Mouse (Mus musculus) CD4-positive helper T cell, adult 2 months (primary cell): ENCODE data around the gene Fam163a.
A peak's percentile ranks its signal among the peaks of the same experiment; 100 is the strongest.

Experiments
- DNase-seq: peaks from one replicate; pipeline ENCODE4 v3.0.0-alpha.2; 2012; ENCODE audit warnings: low read depth, missing footprints, low spot score

The Fam163a gene

DNA sequence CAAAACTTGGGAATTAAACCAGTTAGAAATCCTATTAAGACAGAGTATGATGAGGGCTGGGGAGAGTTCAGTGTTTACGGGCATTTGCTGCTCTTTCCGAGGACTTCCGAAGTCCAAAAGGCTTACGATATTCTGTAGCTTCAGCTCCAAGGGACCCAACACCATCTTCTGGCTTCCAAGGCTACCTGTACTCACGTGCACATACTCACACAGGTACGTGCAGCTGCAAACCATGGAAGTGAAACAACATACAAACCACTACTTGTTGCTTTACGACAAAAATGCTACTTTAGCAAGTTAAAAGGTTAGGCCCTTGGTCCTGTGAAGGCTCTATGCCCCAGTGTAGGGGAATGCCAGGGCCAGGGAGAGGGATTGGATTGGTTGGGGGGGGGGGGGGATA, 170.9 kb downstream of the Fam163a start:
- DNase-seq: no peak

GRCm38 (mm10) chr1:156028340-156028975, 176.4 kb downstream of the Fam163a start:
- DNase-seq: peak; percentile 10

- DNase-seq: peak; percentile 26
Measured at GRCm38 (mm10) chr1:156027849-156028248, 177.0 kb downstream of the Fam163a start.
